Mouse (Mus musculus): ENCODE data around the gene Gm10190. TPM values are rescaled to one million over a fixed set of nuclear protein-coding genes. Genes with fewer than 3 reads are reported as not detected.

Gm10190 gene
- polyA plus RNA-seq, 1 experiment from 2014 or later = 0.51 TPM

DNA sequence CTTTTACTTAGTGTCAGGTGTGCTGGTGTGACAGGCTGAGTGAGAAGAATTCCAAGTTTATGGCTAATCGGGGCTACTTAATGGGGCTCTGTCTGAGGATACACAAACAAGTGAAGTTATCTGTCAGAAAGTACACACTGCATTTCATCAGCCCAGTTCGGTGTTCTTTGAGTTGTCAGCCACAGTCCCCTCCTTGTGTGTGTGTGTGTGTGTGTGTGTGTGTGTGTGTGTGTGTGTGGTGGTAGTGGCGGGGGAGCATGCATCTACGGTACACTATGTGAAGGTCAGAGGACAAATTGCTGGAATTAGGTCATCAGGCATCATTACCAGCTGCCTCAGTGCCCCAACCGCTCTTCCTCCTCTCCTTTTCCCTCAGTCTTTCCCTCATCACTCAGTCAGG, 47.9 kb downstream of the Gm10190 start:
- no peak overlapping the region for H3K4me2 ChIP-seq (ENCODE audit: low read depth, low read length)
- no peak for TF ChIP-seq EP300 (IDR thresholded peaks at IDR 0.05; ENCODE audit: low read depth)
- TF ChIP-seq CTCF (IDR thresholded peaks at IDR 0.05; ENCODE audit: low read depth) = no peak
- H3K9ac ChIP-seq (replicated peaks) = no peak overlapping the region
- ATAC-seq (peak; percentile 89), DNase-seq (peak; percentile 43)
- no peaks in the 10 kb centered on the region for H3K27me3 ChIP-seq (ENCODE audit: insufficient read depth, low read length)
- H3K4me1 ChIP-seq (ENCODE audit: insufficient read depth) = no peaks in the 10 kb centered on the region
- H3K4me3 ChIP-seq (ENCODE audit: low read depth, low read length) = no peak overlapping the region
- H3K36me3 ChIP-seq (replicated peaks; ENCODE audit: insufficient read depth, low read length) = no peaks in the 10 kb centered on the region
- no peaks in the 10 kb centered on the region for H3K9me3 ChIP-seq (ENCODE audit: low read length)
- WGBS (ENCODE audit: insufficient replicate concordance) = 62% methylated on average over 5 of the region's 5 CpGs
- H3K27ac ChIP-seq (ENCODE audit: low read depth) = no peak overlapping the region

DNA sequence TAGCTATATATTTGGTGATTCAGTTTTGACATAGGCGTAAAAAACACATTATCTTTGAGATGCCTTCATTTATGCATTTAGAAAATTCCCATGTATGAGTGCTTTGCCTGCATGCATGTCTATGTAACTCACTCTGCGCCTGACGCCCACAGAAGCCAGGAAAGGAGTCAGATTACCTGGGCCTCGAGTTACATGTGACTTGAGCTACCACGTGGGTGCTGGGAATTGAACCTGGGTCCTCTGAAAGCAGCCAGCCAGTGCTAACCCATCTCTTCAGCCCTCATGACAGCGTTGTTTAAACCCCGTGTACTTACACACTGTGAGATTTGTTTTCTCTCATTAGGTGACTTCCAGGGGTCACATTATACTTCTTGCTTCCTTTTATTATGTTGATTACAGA, 48.8 kb downstream of the Gm10190 start:
- DNase-seq (no peak), ATAC-seq (no peak)
- TF ChIP-seq CTCF (IDR thresholded peaks at IDR 0.05; ENCODE audit: low read depth) (no peak), EP300 (IDR thresholded peaks at IDR 0.05; ENCODE audit: low read depth) (no peak)
- Histone ChIP-seq H3K9ac (replicated peaks) (no peak overlapping the region), H3K4me2 (ENCODE audit: low read depth, low read length) (no peak overlapping the region), H3K27ac (ENCODE audit: low read depth) (no peak overlapping the region), H3K4me1 (ENCODE audit: insufficient read depth) (no peaks in the 10 kb centered on the region), H3K4me3 (ENCODE audit: low read depth, low read length) (no peak overlapping the region), H3K36me3 (replicated peaks; ENCODE audit: insufficient read depth, low read length) (no peaks in the 10 kb centered on the region), H3K27me3 (ENCODE audit: insufficient read depth, low read length) (no peaks in the 10 kb centered on the region), H3K9me3 (ENCODE audit: low read length) (no peaks in the 10 kb centered on the region)
- WGBS (ENCODE audit: insufficient replicate concordance) = 75% methylated on average over 7 of the region's 7 CpGs

DNA sequence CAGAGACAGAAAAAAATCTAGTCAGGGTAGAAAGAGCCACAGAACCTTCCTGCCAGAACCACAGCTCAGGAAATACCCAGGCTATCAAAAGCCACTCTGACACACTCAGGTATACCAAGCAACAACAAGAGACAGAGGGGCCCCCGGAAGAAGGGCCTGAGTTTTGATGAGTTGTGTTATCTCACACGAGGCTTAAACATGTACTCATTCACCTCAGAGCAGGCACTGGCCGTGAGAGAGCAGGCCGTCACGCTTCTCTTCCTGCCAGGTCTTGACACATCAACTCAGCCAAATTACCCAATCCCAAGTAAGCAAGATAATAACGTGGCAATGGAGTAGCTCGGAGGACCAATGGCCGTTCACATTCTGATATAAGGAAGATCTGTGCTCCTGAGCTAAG, 49.7 kb downstream of the Gm10190 start:
- DNase-seq = no peak
- H3K4me3 ChIP-seq (ENCODE audit: low read depth, low read length) = no peak overlapping the region
- H3K27me3 ChIP-seq (ENCODE audit: insufficient read depth, low read length) = no peaks in the 10 kb centered on the region
- no peak for TF ChIP-seq EP300 (IDR thresholded peaks at IDR 0.05; ENCODE audit: low read depth)
- TF ChIP-seq CTCF (IDR thresholded peaks at IDR 0.05; ENCODE audit: low read depth) = no peak
- WGBS (ENCODE audit: insufficient replicate concordance) = 34% methylated on average over 8 of the region's 8 CpGs
- no peak overlapping the region for H3K9ac ChIP-seq (replicated peaks)
- H3K4me2 ChIP-seq (ENCODE audit: low read depth, low read length) = no peak overlapping the region
- ATAC-seq = peak; percentile 26; the same call in 1 of the 2 replicates
- H3K9me3 ChIP-seq (ENCODE audit: low read length) = no peaks in the 10 kb centered on the region
- H3K36me3 ChIP-seq (replicated peaks; ENCODE audit: insufficient read depth, low read length) = no peaks in the 10 kb centered on the region
- no peaks in the 10 kb centered on the region for H3K4me1 ChIP-seq (ENCODE audit: insufficient read depth)
- H3K27ac ChIP-seq (ENCODE audit: low read depth) = no peak overlapping the region

Other genes starting within 250 kb of the Gm10190 start
- gene Galm, start 246.1 kb downstream of the Gm10190 start, polyA plus RNA-seq (2015; fragmentation: Nextera tagmentation; extraction: Ambion mirVana) = 47.0 and 47.8 TPM in 2 replicates
- gene Srsf7, start 166.2 kb downstream of the Gm10190 start, polyA plus RNA-seq (2015; fragmentation: Nextera tagmentation; extraction: Ambion mirVana) = 131 and 142 TPM in 2 replicates
- gene Ttc39d, start 166.1 kb downstream of the Gm10190 start, polyA plus RNA-seq (2015; fragmentation: Nextera tagmentation; extraction: Ambion mirVana) = not detected in 2 replicates
- 16.9 and 17.5 TPM in 2 replicates for gene Gemin6, start 149.1 kb downstream of the Gm10190 start, polyA plus RNA-seq (2015; fragmentation: Nextera tagmentation; extraction: Ambion mirVana)
- gene Morn2, start 83.3 kb downstream of the Gm10190 start, polyA plus RNA-seq (2015; fragmentation: Nextera tagmentation; extraction: Ambion mirVana) = 11.2 and 11.4 TPM in 2 replicates
- 1.7 and 1.9 TPM in 2 replicates for gene Dhx57, start 83.1 kb downstream of the Gm10190 start, polyA plus RNA-seq (2015; fragmentation: Nextera tagmentation; extraction: Ambion mirVana)
- gene Arhgef33, start 66.1 kb downstream of the Gm10190 start, polyA plus RNA-seq (2015; fragmentation: Nextera tagmentation; extraction: Ambion mirVana) = 0.83 and 1.2 TPM in 2 replicates
- 1.4 TPM in 2 replicates for gene Sos1, start 106.9 kb upstream of the Gm10190 start, polyA plus RNA-seq (2015; fragmentation: Nextera tagmentation; extraction: Ambion mirVana)
- gene Cdkl4, start 204.3 kb upstream of the Gm10190 start, polyA plus RNA-seq (2015; fragmentation: Nextera tagmentation; extraction: Ambion mirVana) = 0.17 and 0.34 TPM in 2 replicates